Mouse (Mus musculus) kidney, embryonic 14.5 days (tissue): ENCODE results near the gene Perp. TPM values are rescaled to one million over a fixed set of nuclear protein-coding genes. Genes with fewer than 3 reads are reported as not detected.

Source experiments
- ATAC-seq: fragments of 200-750 bp; cut with Nextera tagmentation; 2 replicates; pipeline ENCODE4 v1.8.0; 2017; ENCODE audit warnings: moderate number of reproducible peaks, mild to moderate bottlenecking, moderate TSS enrichment, moderate library complexity; ENCODE audit not compliant: low FRiP score, low TSS enrichment
- H3K27ac ChIP-seq: fragments of 300-500 bp; sonication (generic); 2 replicates; pipeline ENCODE4 v1.5.1; 2014; ENCODE audit warnings: low read depth, mild to moderate bottlenecking, low read length, moderate library complexity, mixed read lengths
- H3K27me3 ChIP-seq: fragments of 300-500 bp; sonication (generic); 2 replicates; pipeline ENCODE4 v1.6.1; 2014; ENCODE audit warnings: mild to moderate bottlenecking, low read length; ENCODE audit not compliant: control insufficient read depth, insufficient read depth
- H3K36me3 ChIP-seq: fragments of 300-500 bp; sonication (generic); 2 replicates; pipeline ENCODE4 v1.6.1; 2014; ENCODE audit warnings: low read length, mixed read lengths; ENCODE audit not compliant: control insufficient read depth, insufficient read depth
- H3K4me1 ChIP-seq: fragments of 300-500 bp; sonication (generic); 2 replicates; pipeline ENCODE4 v1.6.1; 2014; ENCODE audit warnings: low read length, mixed read lengths; ENCODE audit not compliant: control insufficient read depth, insufficient read depth
- H3K4me2 ChIP-seq: fragments of 300-500 bp; sonication (generic); replicated peaks from 2 replicates; pipeline ENCODE4 v1.6.1; 2014; ENCODE audit warnings: low read depth, mild to moderate bottlenecking, low read length
- H3K4me3 ChIP-seq: fragments of 300-500 bp; sonication (generic); 2 replicates; pipeline ENCODE4 v1.5.1; 2014; ENCODE audit warnings: mild to moderate bottlenecking, low read length
- H3K9ac ChIP-seq: fragments of 300-500 bp; sonication (generic); 2 replicates; pipeline ENCODE4 v1.6.1; 2014; ENCODE audit warnings: low read depth, mild to moderate bottlenecking, low read length, moderate library complexity
- H3K9me3 ChIP-seq: fragments of 300-500 bp; sonication (generic); 2 replicates; pipeline ENCODE4 v1.6.1; 2016; ENCODE audit warnings: low read length; ENCODE audit not compliant: control insufficient read depth
- WGBS: fragments of 180-500 bp; shearing (Covaris S2); extraction: QIAGEN DNeasy Blood & Tissue Kit; methylation state at CpG from one replicate; pipeline ENCODE4 v1.1.7; 2014; 5-methylcytosine and 5-hydroxymethylcytosine counted together
- polyA plus RNA-seq: library from polyadenylated mRNA; unstranded; fragments of >200 nt; fragmentation: Nextera tagmentation; extraction: Ambion mirVana; gene quantifications from 2 replicates; pipeline ENCODE4 v1.2.1, GENCODE M21; 2014

The Perp gene
- polyA plus RNA-seq, 1 experiment from 2014 or later = 7.6 TPM

- no peaks in the 10 kb centered on the region for H3K4me1 ChIP-seq
- H3K4me3 ChIP-seq = no peak overlapping the region
- H3K27me3 ChIP-seq = no peaks in the 10 kb centered on the region
- H3K9ac ChIP-seq = no peak overlapping the region
- H3K36me3 ChIP-seq = no peaks in the 10 kb centered on the region
- 54% methylated on average over 6 of the region's 6 CpGs for WGBS
- H3K4me2 ChIP-seq = no peak overlapping the region
- H3K9me3 ChIP-seq = no peaks in the 10 kb centered on the region
- no peak for ATAC-seq
- no peak overlapping the region for H3K27ac ChIP-seq
Observed at GRCm38 (mm10) chr10:18835684-18836479, 8.9 kb upstream of the Perp start.

GRCm38 (mm10) chr10:18839530-18839929 is 5.3 kb upstream of the Perp start:
- Histone ChIP-seq H3K4me3 (no peak overlapping the region), H3K4me2 (no peak overlapping the region), H3K4me1 (no peaks in the 10 kb centered on the region), H3K9me3 (no peaks in the 10 kb centered on the region), H3K9ac (no peak overlapping the region), H3K36me3 (no peaks in the 10 kb centered on the region), H3K27me3 (peaks cover 11% of the 10 kb centered on the region), H3K27ac (no peak overlapping the region)
- WGBS = 86% methylated on average over 4 of the region's 4 CpGs
- no peak for ATAC-seq

GRCm38 (mm10) chr10:18840736-18841135 is 4.1 kb upstream of the Perp start:
- H3K36me3 ChIP-seq = no peaks in the 10 kb centered on the region
- no peak overlapping the region for H3K4me2 ChIP-seq
- no peaks in the 10 kb centered on the region for H3K9me3 ChIP-seq
- H3K27me3 ChIP-seq = peaks cover 23% of the 10 kb centered on the region
- no peaks in the 10 kb centered on the region for H3K4me1 ChIP-seq
- H3K4me3 ChIP-seq = no peak overlapping the region
- H3K9ac ChIP-seq = no peak overlapping the region
- 62% methylated on average over 4 of the region's 4 CpGs for WGBS
- ATAC-seq = no peak
- H3K27ac ChIP-seq = no peak overlapping the region

GRCm38 (mm10) chr10:18845287-18845662 is 455 bp downstream of the Perp start:
- Histone ChIP-seq H3K27ac (no peak overlapping the region), H3K36me3 (no peaks in the 10 kb centered on the region), H3K9ac (peak overlapping the region; percentile 60), H3K27me3 (peaks cover 31% of the 10 kb centered on the region), H3K4me3 (peak overlapping the region; percentile 50), H3K4me2 (peak overlapping the region; percentile 89), H3K4me1 (no peaks in the 10 kb centered on the region), H3K9me3 (no peaks in the 10 kb centered on the region)
- ATAC-seq = peak; percentile 7; the same call in 1 of the 2 replicates
- 7% methylated on average over 18 of the region's 18 CpGs for WGBS

- H3K4me1 ChIP-seq = no peaks in the 10 kb centered on the region
- no peak overlapping the region for H3K4me2 ChIP-seq
- no peak overlapping the region for H3K27ac ChIP-seq
- H3K27me3 ChIP-seq = peaks cover 31% of the 10 kb centered on the region
- H3K9ac ChIP-seq = no peak overlapping the region
- no peak overlapping the region for H3K4me3 ChIP-seq
- ATAC-seq = no peak
- no peaks in the 10 kb centered on the region for H3K9me3 ChIP-seq
- no peaks in the 10 kb centered on the region for H3K36me3 ChIP-seq
- WGBS = 49% methylated on average over 4 of the region's 4 CpGs
Observed at GRCm38 (mm10) chr10:18845711-18846110, 891 bp downstream of the Perp start.

- no peak for ATAC-seq
- 83% methylated on average over 8 of the region's 8 CpGs for WGBS
- H3K27me3 ChIP-seq = peaks cover 31% of the 10 kb centered on the region
- H3K4me3 ChIP-seq = no peak overlapping the region
- H3K4me2 ChIP-seq = no peak overlapping the region
- no peak overlapping the region for H3K9ac ChIP-seq
- no peak overlapping the region for H3K27ac ChIP-seq
- no peaks in the 10 kb centered on the region for H3K9me3 ChIP-seq
- H3K4me1 ChIP-seq = no peaks in the 10 kb centered on the region
- H3K36me3 ChIP-seq = no peaks in the 10 kb centered on the region
Observed at GRCm38 (mm10) chr10:18846474-18847264, 1.8 kb downstream of the Perp start.

GRCm38 (mm10) chr10:18850177-18850576 is 5.4 kb downstream of the Perp start:
- no peak overlapping the region for H3K9ac ChIP-seq
- no peaks in the 10 kb centered on the region for H3K4me1 ChIP-seq
- no peaks in the 10 kb centered on the region for H3K36me3 ChIP-seq
- H3K4me3 ChIP-seq = no peak overlapping the region
- peaks cover 14% of the 10 kb centered on the region for H3K27me3 ChIP-seq
- H3K27ac ChIP-seq = no peak overlapping the region
- H3K4me2 ChIP-seq = no peak overlapping the region
- no peaks in the 10 kb centered on the region for H3K9me3 ChIP-seq
- ATAC-seq = no peak
- 90% methylated on average over 4 of the region's 4 CpGs for WGBS

GRCm38 (mm10) chr10:18853417-18853816 is 8.6 kb downstream of the Perp start:
- 89% methylated on average over 7 of the region's 7 CpGs for WGBS
- ATAC-seq = no peak
- no peaks in the 10 kb centered on the region for H3K27me3 ChIP-seq
- no peaks in the 10 kb centered on the region for H3K36me3 ChIP-seq
- H3K27ac ChIP-seq = no peak overlapping the region
- no peak overlapping the region for H3K9ac ChIP-seq
- no peaks in the 10 kb centered on the region for H3K4me1 ChIP-seq
- no peaks in the 10 kb centered on the region for H3K9me3 ChIP-seq
- H3K4me3 ChIP-seq = no peak overlapping the region
- no peak overlapping the region for H3K4me2 ChIP-seq

- Histone ChIP-seq H3K4me2 (no peak overlapping the region), H3K9me3 (no peaks in the 10 kb centered on the region), H3K4me1 (no peaks in the 10 kb centered on the region), H3K4me3 (no peak overlapping the region), H3K27ac (no peak overlapping the region), H3K9ac (no peak overlapping the region), H3K27me3 (no peaks in the 10 kb centered on the region), H3K36me3 (no peaks in the 10 kb centered on the region)
- WGBS = 80% methylated on average over 4 of the region's 4 CpGs
- ATAC-seq = no peak
Observed at GRCm38 (mm10) chr10:18857244-18857643, 12.4 kb downstream of the Perp start.
